Mouse (Mus musculus) kidney, adult 2 months (tissue): ENCODE results near the gene Apol11b. TPM values are rescaled to one million over a fixed set of nuclear protein-coding genes. Genes with fewer than 3 reads are reported as not detected.
A peak's percentile ranks its signal among the peaks of the same experiment; 100 is the strongest.
"Not testable (repeated sequence)": the region's sequence is repeated elsewhere in the genome, so short reads cannot be mapped to it uniquely, and the experiment has no call there.

Source experiments
- DNase-seq: peaks from one replicate; pipeline ENCODE4 v3.0.0; 2021
- H3K27ac ChIP-seq: fragments of 200-500 bp; 2 replicates; pipeline ENCODE4 v1.5.1; 2012; ENCODE audit warnings: low read depth, low read length, control low read depth, inconsistent platforms; ENCODE audit not compliant: insufficient read depth
- H3K27me3 ChIP-seq: fragments of 200-500 bp; replicated peaks from 2 replicates; pipeline ENCODE4 v1.6.1; 2012; ENCODE audit warnings: mild to moderate bottlenecking, moderate library complexity, low read length, inconsistent platforms; ENCODE audit not compliant: control insufficient read depth, insufficient read depth
- H3K36me3 ChIP-seq: fragments of 200-500 bp; 2 replicates; pipeline ENCODE4 v1.6.1; 2012; ENCODE audit warnings: mild to moderate bottlenecking, moderate library complexity, low read length, inconsistent platforms; ENCODE audit not compliant: control insufficient read depth, insufficient read depth
- H3K4me1 ChIP-seq: fragments of 200-500 bp; 2 replicates; pipeline ENCODE4 v1.6.1; 2011; ENCODE audit warnings: low read length; ENCODE audit not compliant: control insufficient read depth, insufficient read depth
- H3K4me3 ChIP-seq: fragments of 200-500 bp; 2 replicates; pipeline ENCODE4 v1.5.1; 2011; ENCODE audit warnings: mild to moderate bottlenecking, low read depth, low read length, control low read depth; ENCODE audit not compliant: insufficient read depth
- CTCF ChIP-seq: fragments of 200-500 bp; conservative IDR thresholded peaks from 2 replicates; pipeline ENCODE4 v1.5.1; 2011; ENCODE audit warnings: low read depth, mild to moderate bottlenecking, control low read depth, low read length, moderate library complexity, mixed read lengths; ENCODE audit not compliant: insufficient read depth, insufficient read length
- WGBS: fragments of 180-500 bp; shearing (Covaris S2); methylation state at CpG from one replicate; pipeline ENCODE4 v1.1.7; 2018; 5-methylcytosine and 5-hydroxymethylcytosine counted together
- polyA plus RNA-seq: library from polyadenylated mRNA; depleted of rRNA; stranded (reverse); fragments of >200 nt; gene quantifications from 2 replicates; pipeline ENCODE4 v1.2.3, GENCODE M21; 2012; rRNA removed

Gene Apol11b
- 0.08 and 0.16 TPM in 2 replicates for polyA plus RNA-seq

DNA sequence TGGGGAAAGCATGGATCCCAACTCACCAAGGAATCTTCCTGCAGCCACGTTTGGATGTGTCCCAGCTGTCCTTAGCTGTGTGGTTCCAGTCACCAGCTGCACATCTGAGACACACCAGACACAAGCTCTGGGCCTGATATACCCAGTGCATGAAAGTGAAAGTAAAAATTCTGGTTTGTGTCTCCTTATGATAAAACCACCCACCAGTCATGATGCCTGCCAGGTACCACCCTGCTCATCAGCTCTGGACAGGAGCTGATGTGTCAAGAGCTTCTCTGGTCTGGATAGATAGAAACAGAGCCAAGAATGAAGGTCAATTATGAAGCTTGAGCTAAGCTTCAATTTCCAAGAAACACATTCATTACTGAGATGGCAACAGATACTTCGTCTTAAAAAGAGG lies at the start of gene Apol11b:
Apol11b (minus strand) TSS at position 111 of the 400 bp plus-strand sequence.
- not testable (repeated sequence) for H3K4me1 ChIP-seq, DNase-seq, H3K4me3 ChIP-seq, H3K36me3 ChIP-seq, H3K27me3 ChIP-seq, H3K27ac ChIP-seq
- 69% methylated on average over 2 of the region's 2 CpGs for WGBS

DNA sequence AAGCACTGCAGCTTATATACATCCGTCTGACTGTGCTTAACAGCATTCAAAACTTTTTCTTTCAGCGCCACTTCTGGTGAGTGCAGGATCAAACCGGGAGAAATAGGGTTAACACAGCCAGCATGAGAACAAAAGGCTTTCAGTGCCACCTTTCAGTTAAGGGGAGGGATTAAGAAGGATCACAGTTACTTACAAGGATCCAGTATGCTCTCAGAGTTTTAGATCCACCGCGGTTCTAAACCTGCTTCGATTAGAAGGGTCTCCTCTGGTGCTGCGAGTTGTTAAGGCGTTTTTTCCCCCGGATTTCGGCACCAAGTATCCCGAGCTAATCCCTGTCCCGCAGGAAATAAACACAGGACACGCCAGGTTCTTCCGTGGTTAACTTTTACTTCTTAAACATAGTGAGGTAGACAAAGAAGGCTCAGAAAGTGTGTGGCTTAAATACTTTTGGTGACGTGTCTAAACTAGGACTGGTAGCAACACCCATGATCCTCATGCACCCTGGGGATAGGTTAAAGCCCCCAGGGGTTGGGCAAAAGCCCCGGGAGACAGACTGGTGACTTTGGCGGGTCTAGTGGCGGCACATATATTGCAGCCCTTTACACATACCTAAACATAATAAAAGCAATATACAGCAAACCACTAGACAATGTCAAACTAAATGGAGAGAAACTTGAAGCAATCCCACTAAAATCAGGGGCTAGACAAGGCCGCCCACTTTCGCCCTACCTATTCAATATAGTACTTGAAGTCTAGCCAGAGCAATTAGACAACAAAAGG lies 48.6 kb upstream of the Apol11b start:
- H3K36me3 ChIP-seq, H3K4me1 ChIP-seq, DNase-seq, H3K27me3 ChIP-seq, H3K27ac ChIP-seq, H3K4me3 ChIP-seq: not testable (repeated sequence)
- whole genome bisulfite sequencing: 12% methylated on average over 20 of the region's 20 CpGs

DNA sequence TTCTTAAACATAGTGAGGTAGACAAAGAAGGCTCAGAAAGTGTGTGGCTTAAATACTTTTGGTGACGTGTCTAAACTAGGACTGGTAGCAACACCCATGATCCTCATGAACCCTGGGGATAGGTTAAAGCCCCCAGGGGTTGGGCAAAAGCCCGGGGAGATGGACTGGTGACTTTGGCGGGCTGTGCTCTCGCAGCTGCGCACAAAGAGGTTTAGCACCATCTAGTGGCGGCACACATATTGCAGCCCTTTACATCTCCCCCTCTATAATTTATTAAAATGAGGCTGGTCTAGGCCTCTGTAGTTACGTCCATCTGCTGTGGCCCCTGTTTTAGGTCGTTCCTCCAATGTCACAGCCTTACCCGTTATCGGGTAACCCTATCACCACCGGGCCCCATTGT lies 40.9 kb upstream of the Apol11b start:
- H3K4me1 ChIP-seq, H3K36me3 ChIP-seq, H3K27me3 ChIP-seq, H3K4me3 ChIP-seq, H3K27ac ChIP-seq: not testable (repeated sequence)
- WGBS: 14% methylated on average over 11 of the region's 11 CpGs
- peak; percentile 47 for TF ChIP-seq CTCF
- DNase-seq: peak; percentile 19

DNA sequence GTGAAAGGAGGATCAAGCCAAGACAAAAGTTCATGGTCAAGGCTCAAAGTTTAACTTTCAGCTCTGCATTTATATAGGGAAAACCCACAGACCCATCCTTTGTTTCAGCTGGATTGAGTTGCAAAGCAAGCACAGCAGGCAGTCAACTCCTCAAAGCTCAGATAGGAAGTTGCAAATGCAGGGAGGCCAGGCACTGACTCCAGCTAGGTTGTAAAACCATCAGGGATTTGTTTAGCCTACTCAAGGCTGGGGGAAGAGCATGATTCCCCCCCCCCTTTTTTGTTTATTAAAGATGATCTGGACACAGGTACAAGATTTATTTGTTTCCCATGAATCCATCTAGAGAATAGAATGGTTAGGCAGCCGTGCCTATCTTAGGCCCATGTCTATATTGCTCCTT lies 31.0 kb upstream of the Apol11b start:
- H3K4me1 ChIP-seq, DNase-seq, H3K27me3 ChIP-seq, H3K27ac ChIP-seq, H3K4me3 ChIP-seq, H3K36me3 ChIP-seq: not testable (repeated sequence)
- 69% methylated on average over 1 of the region's 1 CpGs for WGBS

DNA sequence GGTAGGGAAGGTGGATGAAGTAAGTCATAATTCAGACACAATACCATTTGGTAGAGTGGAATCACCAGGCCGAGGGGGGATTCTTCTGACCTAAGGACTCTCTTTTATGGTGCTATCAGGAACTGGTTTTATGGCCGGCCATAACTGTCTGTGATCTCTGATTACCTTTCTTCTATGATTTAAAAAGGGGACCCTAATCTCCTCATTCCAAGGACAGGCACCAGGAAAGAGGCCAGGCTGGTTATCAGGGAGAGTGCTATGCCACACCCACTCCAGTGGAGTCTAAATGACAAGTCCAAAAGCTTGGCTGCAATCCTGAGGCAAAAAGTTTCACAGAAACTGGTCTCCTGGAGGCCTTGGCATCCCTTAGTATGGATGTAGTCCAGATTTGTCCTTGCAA lies 18.8 kb upstream of the Apol11b start:
- H3K27ac ChIP-seq, H3K4me1 ChIP-seq, H3K36me3 ChIP-seq, H3K4me3 ChIP-seq, H3K27me3 ChIP-seq, DNase-seq: not testable (repeated sequence)
- WGBS: 35% methylated on average over 2 of the region's 2 CpGs

DNA sequence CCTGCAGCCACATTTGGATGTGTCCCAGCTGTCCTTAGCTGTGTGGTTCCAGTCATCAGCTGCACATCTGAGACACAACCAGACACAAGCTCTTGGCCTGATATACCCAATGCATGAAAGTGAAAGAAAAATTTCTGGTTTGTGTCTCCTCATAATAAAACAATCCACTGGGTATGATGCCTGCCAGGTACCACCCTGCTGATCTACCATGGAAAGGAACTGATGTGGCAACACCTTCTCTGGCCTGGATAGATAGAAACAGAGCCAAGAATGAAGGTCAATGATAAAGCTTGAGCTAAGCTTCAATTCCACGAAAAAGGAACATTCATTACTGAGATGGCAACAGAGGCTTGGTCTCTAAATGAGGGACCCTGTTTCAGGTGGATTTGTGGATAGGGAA lies 16.7 kb upstream of the Apol11b start:
- not testable (repeated sequence) for H3K4me1 ChIP-seq, DNase-seq, H3K4me3 ChIP-seq, H3K27ac ChIP-seq, H3K36me3 ChIP-seq, H3K27me3 ChIP-seq
- WGBS: 79% methylated on average over 1 of the region's 1 CpGs

DNA sequence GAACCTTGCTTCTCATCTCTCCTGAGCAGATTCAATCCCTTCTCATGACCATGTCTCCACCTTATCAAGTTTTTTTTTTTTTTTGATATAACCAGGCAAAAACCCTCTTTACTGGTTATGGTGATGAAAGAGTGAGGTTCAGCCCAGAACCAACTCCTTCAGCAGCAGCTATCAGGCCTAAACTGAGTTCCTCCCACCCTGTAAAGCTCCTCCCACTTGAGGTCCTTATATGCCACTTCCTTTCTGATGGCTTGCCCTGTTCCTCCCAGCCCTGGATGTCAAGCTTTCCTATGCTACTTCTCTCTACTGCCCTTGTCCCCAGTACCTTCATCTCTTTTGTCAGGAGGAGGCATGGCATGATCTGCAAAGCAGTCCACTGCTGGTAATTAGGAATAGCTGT lies 8.1 kb upstream of the Apol11b start:
- DNase-seq, H3K4me3 ChIP-seq, H3K27me3 ChIP-seq, H3K4me1 ChIP-seq, H3K36me3 ChIP-seq, H3K27ac ChIP-seq: not testable (repeated sequence)

DNA sequence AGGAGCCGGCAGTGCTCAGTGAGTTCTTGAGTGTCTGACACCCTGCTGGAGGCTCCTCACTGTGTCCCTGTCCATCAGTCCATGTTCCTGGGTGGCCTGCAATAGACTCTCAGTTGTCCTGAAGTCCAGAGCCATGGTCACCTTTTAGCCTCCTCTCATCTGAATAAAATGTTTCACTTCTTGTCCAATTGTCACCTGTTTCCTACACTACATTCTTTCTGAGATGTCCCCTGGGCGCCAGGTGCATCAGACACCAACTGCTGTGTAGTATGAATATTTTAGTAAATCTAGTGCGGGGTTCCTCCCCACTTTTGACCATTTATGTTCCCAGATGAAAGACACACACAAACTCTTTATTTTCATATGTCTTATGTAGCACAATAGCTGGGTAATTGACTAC lies 13.3 kb downstream of the Apol11b start:
- H3K4me1 ChIP-seq, H3K27ac ChIP-seq, H3K4me3 ChIP-seq, DNase-seq, H3K27me3 ChIP-seq, H3K36me3 ChIP-seq: not testable (repeated sequence)
- WGBS: 86% methylated on average over 3 of the region's 3 CpGs
